In the genomic region with DNA sequence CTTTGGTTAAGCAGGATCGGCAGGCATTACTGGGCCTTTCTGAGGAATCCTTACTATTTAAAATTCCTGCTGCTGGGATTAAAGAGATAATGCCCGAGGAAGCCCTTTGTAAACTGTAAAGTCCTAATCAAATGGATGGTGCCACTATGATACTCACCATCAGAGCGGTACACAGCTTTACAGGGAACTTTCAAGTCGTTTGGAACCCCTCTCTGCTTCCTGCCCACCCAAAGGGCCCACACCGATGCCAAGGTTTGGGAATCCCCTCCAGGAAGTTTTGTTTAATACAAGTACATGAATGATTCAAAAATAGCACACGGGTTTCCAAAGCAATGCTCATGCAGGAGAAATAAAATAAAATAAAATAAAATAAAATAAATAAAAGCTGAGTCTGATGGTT, we compare ENCODE assay signal across 19 mouse cellular contexts.
DNase-seq lines count a peak whose midpoint lies in the region; ATAC-seq and TF ChIP-seq lines count a peak whose summit lies in the region.
"Had no signal": no experiment of that assay in that cellular context is flagged by ENCODE, and none has a peak within 500 bp of the region (broad histone marks: within the 10 kb centered on the region; RNA-seq: fewer than 3 reads in every experiment).

No protein-coding gene starts in this region.

- no peak overlapping the region for H3K27ac ChIP-seq in forebrain, embryonic 12.5 days
- H3K27ac ChIP-seq in forebrain, embryonic 10.5 days, result no peak overlapping the region
- H3K27ac ChIP-seq in midbrain, embryonic 11.5 days (ENCODE audit: low read depth, low read length), result no peak overlapping the region
- no peak overlapping the region for H3K27ac ChIP-seq in midbrain, embryonic 10.5 days (replicated peaks)
- peak overlapping the region; percentile 73 for H3K27ac ChIP-seq in lung, postnatal 0 days (ENCODE audit: low read length)
- H3K27ac ChIP-seq in neural tube, embryonic 15.5 days (replicated peaks), result no peak overlapping the region
- H3K27ac ChIP-seq: gastrocnemius, adult 2 months; layer of hippocampus, adult 2 months; liver, embryonic 13.5 days had no signal

- WGBS in forebrain, embryonic 12.5 days, result 21% methylated on average over 6 of the region's 6 CpGs
- WGBS in forebrain, embryonic 10.5 days, result 31% methylated on average over 6 of the region's 6 CpGs
- 16% methylated on average over 6 of the region's 6 CpGs for WGBS in midbrain, embryonic 11.5 days
- WGBS in midbrain, embryonic 10.5 days, result 24% methylated on average over 6 of the region's 6 CpGs
- WGBS in lung, postnatal 0 days, result 24% methylated on average over 6 of the region's 6 CpGs
- 57% methylated on average over 6 of the region's 6 CpGs for WGBS in neural tube, embryonic 15.5 days

- intact Hi-C loops in left cerebral cortex, postnatal 14 days (cut with DNase I), result no loop called here

- H3K4me2 ChIP-seq in forebrain, embryonic 12.5 days, result peak overlapping the region; percentile 25
- H3K4me2 ChIP-seq in midbrain, embryonic 11.5 days, result no peak overlapping the region; the same call in 1 of the 2 replicates
- peak overlapping the region; percentile 84; the same call in 1 of the 2 replicates for H3K4me2 ChIP-seq in lung, postnatal 0 days (replicated peaks; ENCODE audit: low read depth, low read length)
- peak overlapping the region; percentile 86 for H3K4me2 ChIP-seq in neural tube, embryonic 15.5 days
- H3K4me2 ChIP-seq: heart, embryonic 12.5 days; liver, embryonic 13.5 days had no signal

- DNase-seq in forebrain, embryonic 10.5 days (ENCODE audit: extremely low spot score, low spot score), result no peak
- peak; percentile 89 for DNase-seq in midbrain, embryonic 11.5 days (ENCODE audit: low spot score, missing footprints)
- no peak for DNase-seq in midbrain, embryonic 10.5 days (ENCODE audit: low spot score)
- DNase-seq in lung, postnatal 0 days (ENCODE audit: low spot score), result no peak
- DNase-seq in left cerebral cortex, postnatal 14 days (ENCODE audit: low spot score in 2 of 2), result no peak
- DNase-seq in cerebellum, adult 11-12 months, result no peak
- DNase-seq: adrenal gland, adult 8-10 months; cerebellum, adult 18-20 months; gastrocnemius, adult 2 months; heart, postnatal 36 days; liver, embryonic 13.5 days; retina, postnatal 1 day; right cerebral cortex, postnatal 4 days; thymus, postnatal 4 days had no signal

- no peak for TF ChIP-seq EP300 in lung, postnatal 0 days (IDR thresholded peaks at IDR 0.05)

- H3K4me3 ChIP-seq in forebrain, embryonic 12.5 days (replicated peaks), result no peak overlapping the region
- no peak overlapping the region for H3K4me3 ChIP-seq in forebrain, embryonic 10.5 days
- H3K4me3 ChIP-seq in midbrain, embryonic 11.5 days (ENCODE audit: low read depth, low read length), result no peak overlapping the region
- no peak overlapping the region for H3K4me3 ChIP-seq in midbrain, embryonic 10.5 days
- H3K4me3 ChIP-seq in lung, postnatal 0 days (ENCODE audit: low read depth, low read length), result no peak overlapping the region
- H3K4me3 ChIP-seq in neural tube, embryonic 15.5 days (replicated peaks), result no peak overlapping the region
- H3K4me3 ChIP-seq: gastrocnemius, adult 2 months; heart, embryonic 12.5 days; layer of hippocampus, adult 2 months; liver, embryonic 13.5 days had no signal

- peaks cover 30% of the 10 kb centered on the region for H3K4me1 ChIP-seq in forebrain, embryonic 12.5 days
- peaks cover 38% of the 10 kb centered on the region for H3K4me1 ChIP-seq in forebrain, embryonic 10.5 days
- H3K4me1 ChIP-seq in midbrain, embryonic 11.5 days (ENCODE audit: control insufficient read depth, insufficient read depth, low read length), result peaks cover 27% of the 10 kb centered on the region
- peaks cover 57% of the 10 kb centered on the region for H3K4me1 ChIP-seq in midbrain, embryonic 10.5 days
- peaks cover 5% of the 10 kb centered on the region; the same call in 1 of the 2 replicates for H3K4me1 ChIP-seq in lung, postnatal 0 days (ENCODE audit: insufficient read depth, low read depth, low read length)
- peaks cover 33% of the 10 kb centered on the region for H3K4me1 ChIP-seq in neural tube, embryonic 15.5 days
- H3K4me1 ChIP-seq: liver, embryonic 13.5 days had no signal

- H3K27me3 ChIP-seq in forebrain, embryonic 12.5 days, result peaks cover 9% of the 10 kb centered on the region
- peaks cover 66% of the 10 kb centered on the region for H3K27me3 ChIP-seq in forebrain, embryonic 10.5 days (ENCODE audit: poor library complexity, severe bottlenecking)
- no peaks in the 10 kb centered on the region for H3K27me3 ChIP-seq in midbrain, embryonic 11.5 days (ENCODE audit: control insufficient read depth, insufficient read depth, low read length)
- H3K27me3 ChIP-seq in midbrain, embryonic 10.5 days (ENCODE audit: low read depth, poor library complexity, severe bottlenecking), result peaks cover 8% of the 10 kb centered on the region
- H3K27me3 ChIP-seq in lung, postnatal 0 days (replicated peaks; ENCODE audit: insufficient read depth, low read length), result no peaks in the 10 kb centered on the region
- H3K27me3 ChIP-seq in neural tube, embryonic 15.5 days (replicated peaks), result no peaks in the 10 kb centered on the region

- H3K9ac ChIP-seq in forebrain, embryonic 12.5 days, result no peak overlapping the region
- H3K9ac ChIP-seq in midbrain, embryonic 11.5 days (ENCODE audit: low read length), result no peak overlapping the region
- no peak overlapping the region for H3K9ac ChIP-seq in lung, postnatal 0 days (replicated peaks; ENCODE audit: low read depth)
- H3K9ac ChIP-seq in neural tube, embryonic 15.5 days (replicated peaks), result no peak overlapping the region
- H3K9ac ChIP-seq: heart, embryonic 12.5 days; liver, embryonic 13.5 days had no signal

- no peaks in the 10 kb centered on the region for H3K36me3 ChIP-seq in forebrain, embryonic 12.5 days (replicated peaks)
- H3K36me3 ChIP-seq in forebrain, embryonic 10.5 days (replicated peaks), result no peaks in the 10 kb centered on the region
- no peaks in the 10 kb centered on the region for H3K36me3 ChIP-seq in midbrain, embryonic 11.5 days (ENCODE audit: control insufficient read depth, insufficient read depth, low read length)
- H3K36me3 ChIP-seq in midbrain, embryonic 10.5 days, result peaks cover 5% of the 10 kb centered on the region; the same call in 1 of the 2 replicates
- no peaks in the 10 kb centered on the region; the same call in 1 of the 2 replicates for H3K36me3 ChIP-seq in lung, postnatal 0 days (ENCODE audit: insufficient read depth, low read length)
- no peaks in the 10 kb centered on the region for H3K36me3 ChIP-seq in neural tube, embryonic 15.5 days
- H3K36me3 ChIP-seq: heart, embryonic 12.5 days; liver, embryonic 13.5 days had no signal

- no peaks in the 10 kb centered on the region for H3K9me3 ChIP-seq in forebrain, embryonic 12.5 days
- no peaks in the 10 kb centered on the region for H3K9me3 ChIP-seq in forebrain, embryonic 10.5 days
- H3K9me3 ChIP-seq in midbrain, embryonic 11.5 days (ENCODE audit: control insufficient read depth, low read length), result no peaks in the 10 kb centered on the region
- H3K9me3 ChIP-seq in midbrain, embryonic 10.5 days (replicated peaks), result no peaks in the 10 kb centered on the region
- no peaks in the 10 kb centered on the region for H3K9me3 ChIP-seq in lung, postnatal 0 days (ENCODE audit: low read length)
- no peaks in the 10 kb centered on the region for H3K9me3 ChIP-seq in neural tube, embryonic 15.5 days (replicated peaks)
- H3K9me3 ChIP-seq: heart, embryonic 12.5 days; liver, embryonic 13.5 days had no signal

- no peak for TF ChIP-seq CTCF in lung, postnatal 0 days (IDR thresholded peaks at IDR 0.05)

- ATAC-seq in forebrain, embryonic 12.5 days (ENCODE audit: low FRiP score), result no peak
- ATAC-seq in midbrain, embryonic 11.5 days (ENCODE audit: low FRiP score), result peak; percentile 10; the same call in 1 of the 2 replicates
- peak; percentile 13; the same call in 1 of the 2 replicates for ATAC-seq in lung, postnatal 0 days
- ATAC-seq in neural tube, embryonic 15.5 days (ENCODE audit: low FRiP score), result no peak
- ATAC-seq: intestine, embryonic 16.5 days had no signal

Comparison
In these comparisons a context has a peak if more than half of its experiments do, and no peak if none do; other contexts are left out.
1. ATAC-seq: peak in midbrain, embryonic 11.5 days (single experiment) and lung, postnatal 0 days (single experiment); none in forebrain, embryonic 12.5 days (single experiment) and neural tube, embryonic 15.5 days (single experiment).